8 mouse cellular contexts compared by ENCODE assay signal in genomic region chr10:80937646-80938045, GRCm38 (mm10). TPM values are rescaled to one million over a fixed set of nuclear protein-coding genes. Genes with fewer than 3 reads are reported as not detected.
A peak's percentile ranks its signal among the peaks of the same experiment; 100 is the strongest.
DNase-seq lines count a peak whose midpoint lies in the region; ATAC-seq lines count a peak whose summit lies in the region.

No protein-coding gene starts in this region.

- intact Hi-C loops in gastrocnemius, postnatal 14 days (cut with DNase I; ENCODE audit: low total_unique reads), result no loop called here

- peaks cover 23% of the 10 kb centered on the region for H3K27me3 ChIP-seq in kidney, embryonic 16.5 days (ENCODE audit: insufficient read depth, low read length)

- no peak overlapping the region for H3K4me3 ChIP-seq in kidney, embryonic 16.5 days (ENCODE audit: low read length)

- no peak overlapping the region for H3K9ac ChIP-seq in kidney, embryonic 16.5 days (replicated peaks; ENCODE audit: low read length)

- peak; percentile 3; the same call in 1 of the 2 replicates for ATAC-seq in kidney, embryonic 16.5 days (ENCODE audit: low FRiP score, low TSS enrichment)

- H3K27ac ChIP-seq in kidney, embryonic 16.5 days (ENCODE audit: low read length), result peak overlapping the region; percentile 75

- peak; percentile 82 to 84 for DNase-seq in cerebellum, postnatal 10 days
- DNase-seq in cerebellum, adult 18-20 months, result no peak
- peak; percentile 23 to 25 for DNase-seq in B cell, adult 2 months
- DNase-seq in gastrocnemius, postnatal 14 days, result peak; percentile 77
- peak; percentile 75 for DNase-seq in ovary, postnatal 36 days (ENCODE audit: low spot score)
- DNase-seq in embryo, embryonic 10 days (ENCODE audit: low spot score), result no peak
- no peak for DNase-seq in layer of hippocampus, postnatal 14 days (ENCODE audit: low spot score in 2 of 2)

- no peaks in the 10 kb centered on the region for H3K9me3 ChIP-seq in kidney, embryonic 16.5 days (ENCODE audit: low read length)

- H3K4me2 ChIP-seq in kidney, embryonic 16.5 days (replicated peaks; ENCODE audit: low read depth, low read length), result no peak overlapping the region

- no peaks in the 10 kb centered on the region for H3K36me3 ChIP-seq in kidney, embryonic 16.5 days (ENCODE audit: insufficient read depth, low read length)

- peaks cover 71% of the 10 kb centered on the region for H3K4me1 ChIP-seq in kidney, embryonic 16.5 days (ENCODE audit: insufficient read depth, low read length)

- 45% methylated on average over 8 of the region's 8 CpGs for WGBS in kidney, embryonic 16.5 days

RNA-seq across cellular contexts. Expression of gene Gadd45b, which starts 7.8 kb away (rescaled TPM):
- total RNA-seq in gastrocnemius, postnatal 14 days (2021), result 10 to 100 TPM; 21.5 to 28.7 TPM
- 22.3 and 24.1 TPM in 2 replicates for polyA plus RNA-seq in kidney, embryonic 16.5 days (2015; fragmentation: Nextera tagmentation; extraction: Ambion mirVana)
- 10 to 100 TPM; 14.0 to 17.6 TPM for total RNA-seq in layer of hippocampus, postnatal 14 days (2021)

RNA-seq across cellular contexts. Expression of gene Lmnb2, which starts 19.6 kb away (rescaled TPM):
- total RNA-seq in gastrocnemius, postnatal 14 days (2021), result 10 to 100 TPM in 1 of 2 experiments, 1 to 10 TPM in 1; 9.4 to 14.3 TPM
- 61.8 and 62.4 TPM in 2 replicates for polyA plus RNA-seq in kidney, embryonic 16.5 days (2015; fragmentation: Nextera tagmentation; extraction: Ambion mirVana)
- 10 to 100 TPM; 18.2 to 21.5 TPM for total RNA-seq in layer of hippocampus, postnatal 14 days (2021)

RNA-seq across cellular contexts. Expression of gene Timm13, which starts 36.9 kb away (rescaled TPM):
- 100 to 1,000 TPM; 114 to 125 TPM for total RNA-seq in gastrocnemius, postnatal 14 days (2021)
- 361 and 376 TPM in 2 replicates for polyA plus RNA-seq in kidney, embryonic 16.5 days (2015; fragmentation: Nextera tagmentation; extraction: Ambion mirVana)
- 100 to 1,000 TPM; 161 to 172 TPM for total RNA-seq in layer of hippocampus, postnatal 14 days (2021)

Comparison
In these comparisons a context has a peak if more than half of its experiments do, and no peak if none do; other contexts are left out.
1. DNase-seq: peak in cerebellum, postnatal 10 days (2 of 2), B cell, adult 2 months (2 of 2), gastrocnemius, postnatal 14 days (single experiment) and ovary, postnatal 36 days (single experiment); none in cerebellum, adult 18-20 months (0 of 2), embryo, embryonic 10 days (single experiment) and layer of hippocampus, postnatal 14 days (0 of 2).